Mouse (Mus musculus) G1E (cell line): ENCODE results near the gene Zfp512b. TPM values are rescaled to one million over a fixed set of nuclear protein-coding genes. Genes with fewer than 3 reads are reported as not detected.

Experiments used
- ATAC-seq: 2 replicates; pipeline ENCODE4 v1.8.0; 2016; ENCODE audit warnings: mild to moderate bottlenecking; ENCODE audit not compliant: insufficient number of reproducible peaks, poor library complexity, low FRiP score, severe bottlenecking; ENCODE audit errors: extremely low read depth
- DNase-seq: peaks from one replicate; pipeline ENCODE4 v3.0.0; 2012; ENCODE audit warnings: low spot score
- H3K27me3 ChIP-seq: 2 replicates; pipeline ENCODE4 v1.6.1; 2012; ENCODE audit warnings: mild to moderate bottlenecking, low read length, inconsistent platforms; ENCODE audit not compliant: insufficient read depth
- H3K36me3 ChIP-seq: replicated peaks from 2 replicates; pipeline ENCODE3; 2012; ENCODE audit warnings: mild to moderate bottlenecking, inconsistent platforms
- H3K4me1 ChIP-seq: 2 replicates; pipeline ENCODE4 v1.6.1; 2012; ENCODE audit warnings: low read depth, low read length, inconsistent platforms, mixed read lengths; ENCODE audit not compliant: insufficient read depth
- H3K4me3 ChIP-seq: 2 replicates; pipeline ENCODE4 v1.5.1; 2012; ENCODE audit warnings: low read depth, mild to moderate bottlenecking, inconsistent platforms, low read length, moderate library complexity, mixed read lengths
- H3K9me3 ChIP-seq: replicated peaks from 2 replicates; pipeline ENCODE4 v1.6.1; 2012; ENCODE audit warnings: inconsistent platforms
- CTCF ChIP-seq: IDR thresholded peaks from 2 replicates; pipeline ENCODE4 v1.5.1; 2012; ENCODE audit warnings: low read depth, low read length, inconsistent platforms, mixed read lengths
- GATA1 ChIP-seq: IDR thresholded peaks from 2 replicates; pipeline ENCODE4 v1.6.1; 2012; ENCODE audit warnings: borderline replicate concordance, low read length, inconsistent platforms, mixed read lengths
- GATA2 ChIP-seq: IDR thresholded peaks from 2 replicates; pipeline ENCODE4 v1.6.1; 2012; ENCODE audit warnings: low read depth, low read length, inconsistent platforms, borderline replicate concordance
- POLR2AphosphoS5 ChIP-seq: IDR thresholded peaks from 2 replicates; pipeline ENCODE4 v1.6.1; 2012; ENCODE audit warnings: low read depth, low read length, inconsistent platforms; ENCODE audit not compliant: insufficient replicate concordance
- TAL1 ChIP-seq: conservative IDR thresholded peaks from 2 replicates; pipeline ENCODE4 v1.6.1; 2012; ENCODE audit warnings: low read depth, low read length, inconsistent platforms, mixed read lengths
- polyA plus RNA-seq: library from polyadenylated mRNA; stranded (reverse); fragments of >175 nt; gene quantifications from 2 replicates; pipeline ENCODE4 v1.2.3, GENCODE M21; 2012
- total RNA-seq, 2 experiments: library from RNA; stranded (forward) in 1 of 2; stranded (reverse) in 1 of 2; fragments of 200-1000 nt in 1 of 2; fragments of >200 nt in 1 of 2; fragmentation: Nextera tagmentation in 1 of 2; gene quantifications; 2 replicates each; pipeline ENCODE4 v1.2.3; 2014 to 2017

Zfp512b gene
- total and polyA plus RNA-seq, 3 experiments = 19.8 to 88.2 (median 40.5) TPM

DNA sequence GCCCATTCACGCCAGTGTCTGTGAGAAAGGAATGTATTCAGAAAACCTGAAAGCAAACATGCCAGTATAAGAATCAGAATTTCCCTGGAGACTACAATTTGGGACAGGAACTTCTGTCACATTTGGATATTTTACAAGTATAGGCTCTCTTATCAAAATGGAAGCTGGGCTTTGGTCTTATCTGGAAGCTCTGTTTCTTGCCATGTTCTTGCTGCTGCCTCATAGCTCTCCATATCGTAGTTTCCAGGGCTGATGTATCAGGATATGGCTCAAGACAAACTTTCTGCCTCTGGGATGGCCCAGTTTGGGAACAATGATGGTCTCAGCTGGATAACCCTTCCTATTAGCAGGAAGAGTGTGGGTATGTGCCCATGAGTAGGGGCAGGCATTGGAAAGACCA is 16.0 kb downstream of the Zfp512b start:
- TF ChIP-seq TAL1 (no peak), POLR2AphosphoS5 (no peak), CTCF (no peak), GATA2 (no peak), GATA1 (no peak)
- ATAC-seq (no peak), DNase-seq (no peak)
- Histone ChIP-seq H3K27me3 (no peaks in the 10 kb centered on the region), H3K4me3 (no peak overlapping the region), H3K4me1 (peaks cover 73% of the 10 kb centered on the region), H3K9me3 (no peaks in the 10 kb centered on the region), H3K36me3 (peaks cover 71% of the 10 kb centered on the region)

DNA sequence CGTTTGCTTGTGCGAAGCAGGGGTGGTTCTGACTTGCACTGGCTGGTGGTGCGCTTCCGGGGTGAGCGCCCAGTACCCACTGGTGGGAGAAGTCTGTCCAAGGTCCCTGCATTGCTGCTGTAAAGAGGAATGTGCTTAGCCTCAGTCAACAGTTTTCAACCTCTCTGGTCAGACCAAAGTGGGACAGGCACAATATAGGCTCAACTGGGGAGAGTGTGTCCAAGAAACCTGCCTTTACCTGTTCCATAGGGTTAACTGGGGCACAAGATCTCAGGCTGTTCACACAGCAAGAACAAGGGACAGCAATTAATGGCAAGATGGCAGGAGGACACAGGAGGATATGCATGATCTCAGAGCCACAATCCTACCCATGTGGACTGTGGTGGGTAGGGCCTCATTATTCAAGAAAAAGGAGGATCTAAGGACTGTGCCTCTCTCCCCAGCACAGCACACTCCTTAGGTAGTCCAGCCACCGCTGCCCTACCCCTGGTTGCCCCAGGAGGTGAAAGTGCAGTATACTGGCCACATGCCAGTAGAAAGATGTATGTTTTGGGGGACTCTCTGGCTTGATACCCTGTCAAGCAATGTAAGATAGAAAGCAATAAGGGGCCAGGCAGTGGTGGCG is 17.6 kb downstream of the Zfp512b start:
- H3K4me1 ChIP-seq = peaks cover 69% of the 10 kb centered on the region
- H3K27me3 ChIP-seq = no peaks in the 10 kb centered on the region; the same call in 1 of the 2 replicates
- ATAC-seq (no peak), DNase-seq (no peak)
- peaks cover 84% of the 10 kb centered on the region for H3K36me3 ChIP-seq
- no peaks in the 10 kb centered on the region for H3K9me3 ChIP-seq
- H3K4me3 ChIP-seq = no peak overlapping the region
- TF ChIP-seq GATA1 (no peak), TAL1 (no peak), CTCF (no peak)

DNA sequence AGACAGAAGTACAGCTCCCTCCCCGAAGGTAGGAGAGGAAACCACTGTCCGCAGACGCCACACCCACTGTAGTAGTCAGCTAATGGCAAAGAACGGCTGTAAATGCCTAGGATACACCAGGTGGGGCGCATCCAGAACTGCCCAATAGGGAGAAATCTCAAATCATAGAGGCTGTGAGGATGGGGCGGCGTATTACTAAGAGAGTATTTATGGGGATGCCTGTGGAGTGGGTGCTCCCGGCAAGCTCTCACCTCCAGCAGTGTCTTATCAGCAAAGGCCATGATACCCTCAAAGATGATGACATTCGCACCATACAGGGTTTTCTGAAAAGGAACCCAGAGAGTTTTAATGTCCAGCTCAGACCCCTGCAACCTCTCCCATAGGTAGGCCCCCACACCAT is 18.6 kb downstream of the Zfp512b start:
- Histone ChIP-seq H3K27me3 (no peaks in the 10 kb centered on the region; the same call in 1 of the 2 replicates), H3K36me3 (peaks cover 82% of the 10 kb centered on the region), H3K4me3 (no peak overlapping the region), H3K4me1 (peaks cover 67% of the 10 kb centered on the region), H3K9me3 (no peaks in the 10 kb centered on the region)
- ATAC-seq (no peak), DNase-seq (no peak)
- no peak for TF ChIP-seq GATA2
- TF ChIP-seq GATA1 = no peak
- TF ChIP-seq POLR2AphosphoS5 = no peak
- no peak for TF ChIP-seq TAL1
- no peak for TF ChIP-seq CTCF

DNA sequence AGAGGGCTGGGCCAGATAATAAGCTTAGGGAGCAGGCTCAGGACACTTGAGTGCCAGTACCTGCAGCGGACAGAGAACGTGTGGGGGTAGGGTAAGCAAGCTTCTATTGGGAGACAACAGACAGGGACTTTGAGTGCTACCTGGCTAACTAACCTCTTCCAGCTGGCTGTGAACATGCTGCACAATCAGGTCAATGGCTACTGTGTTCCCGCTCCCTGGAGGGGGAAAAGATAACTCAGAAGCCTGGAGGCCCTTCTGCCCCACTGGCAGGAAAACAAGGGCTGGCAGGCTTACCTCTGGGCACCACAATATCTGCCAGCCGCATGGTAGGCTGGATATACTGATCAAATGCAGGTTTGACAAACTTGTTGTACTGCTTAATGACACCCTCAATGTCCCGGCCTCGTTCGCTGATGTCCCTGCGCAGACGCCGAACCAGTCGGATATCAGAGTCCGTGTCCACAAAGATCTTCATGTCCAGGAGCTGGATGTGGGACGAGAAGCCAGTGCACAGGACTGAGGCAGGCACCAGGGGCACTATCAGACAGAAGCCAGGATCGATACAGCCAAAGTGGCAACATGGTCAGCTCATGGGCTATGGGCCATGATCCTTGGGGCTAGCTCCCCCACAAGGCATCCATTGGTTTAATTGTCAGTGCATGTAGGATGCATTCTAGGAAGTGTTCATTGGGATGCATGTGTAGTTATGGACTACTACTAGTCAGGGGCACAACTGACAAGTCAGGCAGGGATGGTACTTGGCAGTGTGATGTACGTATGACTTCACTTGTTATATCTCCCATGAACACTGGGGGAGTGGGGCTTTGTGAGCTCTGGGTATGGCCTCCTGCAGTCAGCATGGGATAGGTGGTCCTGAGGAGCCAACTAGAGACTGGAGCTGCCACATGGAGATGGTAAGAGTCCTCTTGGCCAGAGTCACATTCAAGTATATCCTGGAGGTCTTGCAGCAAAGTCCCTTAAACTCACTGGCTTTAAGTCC is 19.4 kb downstream of the Zfp512b start:
- peaks cover 67% of the 10 kb centered on the region for H3K4me1 ChIP-seq
- H3K9me3 ChIP-seq = no peaks in the 10 kb centered on the region
- ATAC-seq (no peak), DNase-seq (no peak)
- H3K36me3 ChIP-seq = peaks cover 83% of the 10 kb centered on the region
- no peak overlapping the region for H3K4me3 ChIP-seq
- TF ChIP-seq TAL1 (no peak), GATA1 (no peak), CTCF (no peak), GATA2 (no peak), POLR2AphosphoS5 (no peak)
- H3K27me3 ChIP-seq = no peaks in the 10 kb centered on the region; the same call in 1 of the 2 replicates

DNA sequence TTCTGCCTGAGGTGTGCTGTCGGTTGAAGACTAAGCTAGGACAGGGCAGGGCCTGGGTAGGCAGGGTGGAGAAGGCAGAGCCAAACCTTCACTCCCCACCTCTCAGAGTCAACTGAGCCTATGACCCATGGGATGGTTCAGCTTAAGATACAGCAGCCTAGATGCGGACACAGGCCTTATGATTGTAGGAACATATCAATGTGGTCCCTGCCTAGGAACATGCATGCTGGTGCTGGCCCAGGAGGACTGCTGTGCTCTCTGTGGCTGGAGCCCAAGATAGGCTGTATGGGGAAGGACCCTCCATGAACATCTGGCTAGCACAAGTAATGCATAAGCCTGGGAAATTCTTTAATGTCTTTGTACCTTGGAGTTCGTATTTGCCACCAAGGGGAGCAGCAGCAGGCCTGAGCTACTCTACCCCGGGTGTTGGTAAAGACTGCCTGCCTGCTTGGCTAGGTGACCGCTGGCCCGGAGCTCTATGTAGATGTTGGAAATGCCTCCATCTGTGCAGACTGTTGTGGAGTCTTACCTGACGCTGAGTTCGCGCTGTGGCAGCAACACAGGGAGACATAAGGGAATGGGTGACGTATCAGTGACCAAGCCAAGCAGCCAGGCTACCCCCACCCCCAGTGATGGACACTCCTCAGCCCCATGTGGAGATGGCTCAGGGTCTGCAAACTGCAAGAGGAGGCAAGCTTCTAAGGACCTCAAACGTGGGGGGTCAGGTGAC is 20.5 kb downstream of the Zfp512b start:
- TF ChIP-seq GATA2 = no peak
- no peak for TF ChIP-seq GATA1
- Histone ChIP-seq H3K36me3 (peaks cover 85% of the 10 kb centered on the region), H3K9me3 (no peaks in the 10 kb centered on the region), H3K4me3 (no peak overlapping the region), H3K27me3 (no peaks in the 10 kb centered on the region; the same call in 1 of the 2 replicates), H3K4me1 (peaks cover 64% of the 10 kb centered on the region)
- DNase-seq = no peak
- ATAC-seq = no peak

DNA sequence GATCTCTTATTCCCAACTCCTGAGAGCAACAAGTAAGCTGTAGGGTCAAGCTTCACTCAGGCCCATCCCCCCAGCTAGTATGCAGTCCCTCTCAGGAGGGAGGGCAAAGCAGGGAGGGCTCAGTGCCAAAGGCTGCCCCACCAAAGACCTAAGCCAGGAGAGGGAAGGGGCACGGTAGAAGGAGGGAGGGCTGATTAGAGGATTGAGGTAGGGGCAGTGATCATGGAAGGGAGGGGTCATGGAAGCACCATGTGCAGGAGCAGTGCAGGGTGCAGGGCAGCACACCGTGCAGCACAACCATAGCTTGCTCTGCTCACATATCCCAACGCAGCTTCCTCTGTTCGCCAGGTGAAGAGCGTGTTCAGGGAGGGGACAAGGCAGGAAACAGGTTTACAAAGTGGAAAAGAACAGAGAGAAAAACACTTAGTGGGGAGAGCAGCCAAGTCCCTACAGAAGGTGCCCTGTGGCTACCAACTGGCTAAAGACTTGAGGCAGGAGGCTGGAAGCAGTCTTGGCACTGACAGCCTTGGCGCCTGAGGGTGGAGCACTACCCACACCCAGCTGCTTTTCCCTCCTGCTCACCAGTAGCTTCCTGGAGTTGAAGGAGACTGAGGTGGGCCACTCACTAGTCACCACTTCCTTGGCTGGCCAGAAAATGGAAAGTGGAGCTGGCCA is 21.5 kb downstream of the Zfp512b start:
- no peak overlapping the region for H3K4me3 ChIP-seq
- DNase-seq = no peak
- no peak for TF ChIP-seq CTCF
- no peak for TF ChIP-seq TAL1
- no peak for TF ChIP-seq GATA2
- TF ChIP-seq POLR2AphosphoS5 = no peak
- TF ChIP-seq GATA1 = no peak
- ATAC-seq = no peak
- H3K36me3 ChIP-seq = peaks cover 80% of the 10 kb centered on the region
- no peaks in the 10 kb centered on the region; the same call in 1 of the 2 replicates for H3K27me3 ChIP-seq
- H3K9me3 ChIP-seq = no peaks in the 10 kb centered on the region
- peaks cover 58% of the 10 kb centered on the region for H3K4me1 ChIP-seq
